Mouse (Mus musculus) small intestine, adult 2 months (tissue): Measurements from ENCODE around the gene Zfp825.
"Not testable (repeated sequence)": the region's sequence is repeated elsewhere in the genome, so short reads cannot be mapped to it uniquely, and the experiment has no call there.

Source experiments
- CTCF ChIP-seq: fragments of 200-500 bp; IDR thresholded peaks from 2 replicates; pipeline ENCODE4 v1.5.1; 2012; ENCODE audit warnings: low read depth, mild to moderate bottlenecking, control low read depth, inconsistent platforms, low read length, moderate library complexity, mixed read lengths; ENCODE audit not compliant: insufficient replicate concordance, insufficient read length; ENCODE audit errors: extremely low read depth
- POLR2A ChIP-seq: fragments of 200-500 bp; IDR thresholded peaks from 2 replicates; pipeline ENCODE4 v1.6.1; 2012; ENCODE audit warnings: low read depth, mild to moderate bottlenecking, control low read depth, inconsistent platforms, low read length, moderate library complexity

DNA sequence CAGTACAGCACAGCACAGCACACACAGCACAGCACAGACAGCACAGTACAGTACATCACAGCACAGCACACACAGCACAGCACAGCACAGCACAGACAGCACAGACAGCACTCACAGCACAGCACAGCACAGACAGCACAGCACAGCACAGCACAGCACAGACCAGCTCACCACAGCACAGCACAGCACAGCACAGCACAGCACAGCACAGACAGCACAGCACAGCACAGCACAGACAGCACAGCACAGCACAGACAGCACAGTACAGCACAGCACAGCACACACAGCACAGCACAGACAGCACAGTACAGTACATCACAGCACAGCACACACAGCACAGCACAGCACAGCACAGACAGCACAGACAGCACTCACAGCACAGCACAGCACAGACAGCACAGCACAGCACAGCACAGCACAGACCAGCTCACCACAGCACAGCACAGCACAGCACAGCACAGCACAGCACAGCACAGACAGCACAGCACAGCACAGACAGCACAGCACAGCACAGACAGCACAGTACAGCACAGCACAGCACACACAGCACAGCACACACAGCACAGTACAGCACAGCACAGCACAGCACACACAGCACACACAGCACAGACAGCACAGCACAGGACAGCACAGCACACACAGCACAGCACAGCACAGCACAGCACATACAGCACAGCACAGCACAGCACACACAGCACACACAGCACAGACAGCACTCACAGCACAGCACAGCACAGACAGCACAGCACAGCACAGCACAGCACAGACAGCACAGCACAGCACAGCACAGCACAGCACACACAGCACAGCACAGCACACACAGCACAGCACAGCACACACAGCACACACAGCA is 35.0 kb upstream of the Zfp825 start:
- not testable (repeated sequence) for TF ChIP-seq POLR2A, CTCF
